9 mouse cellular contexts compared by ENCODE assay signal in the genomic region with DNA sequence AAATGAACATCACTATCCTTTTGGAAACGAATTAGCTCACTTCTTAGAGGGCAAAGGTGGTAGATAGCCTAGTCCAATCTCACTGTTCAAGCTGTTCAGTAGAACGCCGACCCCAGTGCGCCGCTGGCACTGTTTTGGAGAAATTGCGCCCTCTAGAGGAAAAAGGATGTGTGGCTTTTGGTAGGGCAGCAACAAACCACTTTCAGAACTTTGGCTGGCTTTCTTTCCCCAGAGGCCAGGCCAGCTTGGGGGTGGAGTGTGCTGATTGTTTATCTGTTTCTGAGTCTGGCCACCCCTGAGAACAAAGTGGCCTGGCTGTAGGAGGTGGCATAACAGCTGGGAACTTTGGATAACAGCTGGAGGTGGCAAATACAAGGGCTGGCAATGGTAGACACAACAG. TPM values are rescaled to one million over a fixed set of nuclear protein-coding genes. Genes with fewer than 3 reads are reported as not detected.
DNase-seq lines count a peak whose midpoint lies in the region; ATAC-seq lines count a peak whose summit lies in the region.
"Had no signal": no experiment of that assay in that cellular context is flagged by ENCODE, and none has a peak within 500 bp of the region (broad histone marks: within the 10 kb centered on the region; RNA-seq: fewer than 3 reads in every experiment).

No protein-coding gene starts in this region.

- H3K4me3 ChIP-seq in heart, embryonic 15.5 days: no peak overlapping the region
- H3K4me3 ChIP-seq: midbrain, embryonic 12.5 days had no signal

- H3K4me1 ChIP-seq in heart, embryonic 15.5 days (replicated peaks): peaks cover 7% of the 10 kb centered on the region

- 7% methylated on average over 6 of the region's 6 CpGs for WGBS in heart, embryonic 15.5 days

- H3K36me3 ChIP-seq in heart, embryonic 15.5 days: no peaks in the 10 kb centered on the region
- H3K36me3 ChIP-seq: midbrain, embryonic 12.5 days had no signal

- H3K27ac ChIP-seq in heart, embryonic 15.5 days: no peak overlapping the region
- H3K27ac ChIP-seq: midbrain, embryonic 12.5 days had no signal

- H3K9me3 ChIP-seq in heart, embryonic 15.5 days (replicated peaks): no peaks in the 10 kb centered on the region
- H3K9me3 ChIP-seq: midbrain, embryonic 12.5 days had no signal

- DNase-seq in cerebellum, adult 11 months: no peak
- peak; percentile 56 to 66 for DNase-seq in adrenal gland, postnatal 36 days
- DNase-seq in layer of hippocampus, postnatal 14 days (ENCODE audit: low spot score in 2 of 2): peak; percentile 72 to 85
- peak; percentile 63 to 77 for DNase-seq in spleen, postnatal 4 days (ENCODE audit: low spot score in 2 of 2)

- H3K4me2 ChIP-seq in heart, embryonic 15.5 days: peak overlapping the region; percentile 17; the same call in 1 of the 2 replicates
- H3K4me2 ChIP-seq: midbrain, embryonic 12.5 days had no signal

- no peak overlapping the region for H3K9ac ChIP-seq in heart, embryonic 15.5 days
- H3K9ac ChIP-seq: midbrain, embryonic 12.5 days had no signal

- H3K27me3 ChIP-seq in heart, embryonic 15.5 days: peaks cover 8% of the 10 kb centered on the region; the same call in 1 of the 2 replicates

- ATAC-seq in cerebellum, adult (ENCODE audit: insufficient number of reproducible peaks, low FRiP score, low TSS enrichment): 0 out of 2 replicates have a peak, but pooled peaks have one; percentile 49
- peak; percentile 77 for ATAC-seq in erythroblast, adult 5-6 weeks (replicated peaks; ENCODE audit: low FRiP score, poor library complexity, severe bottlenecking)
- ATAC-seq in heart, embryonic 15.5 days (replicated peaks; ENCODE audit: insufficient number of reproducible peaks, insufficient read depth, low FRiP score, low read depth): no peak; the same call in 1 of the 2 replicates
- peak; percentile 78 for ATAC-seq in megakaryocyte progenitor cell, adult 5-6 weeks (replicated peaks; ENCODE audit: poor library complexity)

RNA-seq across cellular contexts. Expression of a gene that starts 11.7 kb away (rescaled TPM):
- 10 to 100 TPM; 11.2 to 13.2 TPM for total RNA-seq in adrenal gland, postnatal 36 days (2021)
- total RNA-seq in erythroblast, adult 5-6 weeks (2015; ENCODE audit: low replicate concordance): 5.2 and 5.6 TPM in 2 replicates
- total RNA-seq in erythroblast, adult 5-6 weeks (2017; ENCODE audit: low replicate concordance): 5.3 and 8.1 TPM in 2 replicates
- 3.2 and 3.6 TPM in 2 replicates for polyA plus RNA-seq in heart, embryonic 15.5 days (2015; fragmentation: Nextera tagmentation; extraction: Ambion mirVana)
- 1 to 10 TPM; 8.9 to 9.5 TPM for total RNA-seq in layer of hippocampus, postnatal 14 days (2021)
- total RNA-seq in megakaryocyte progenitor cell, adult 5-6 weeks (2015): 14.7 and 16.2 TPM in 2 replicates
- 15.3 and 15.7 TPM in 2 replicates for total RNA-seq in megakaryocyte progenitor cell, adult 5-6 weeks (2017)

RNA-seq across cellular contexts. Expression of a gene that starts 23.7 kb away (rescaled TPM):
- under 1 TPM; 0.46 to 0.56 TPM for total RNA-seq in adrenal gland, postnatal 36 days (2021)
- 5.6 and 11.7 TPM in 2 replicates for total RNA-seq in erythroblast, adult 5-6 weeks (2015; ENCODE audit: low replicate concordance)
- total RNA-seq in erythroblast, adult 5-6 weeks (2017; ENCODE audit: low replicate concordance): 0.85 and 2.8 TPM in 2 replicates
- 0.03 and 0.06 TPM in 2 replicates for polyA plus RNA-seq in heart, embryonic 15.5 days (2015; fragmentation: Nextera tagmentation; extraction: Ambion mirVana)
- 100 to 1,000 TPM; 101 to 106 TPM for total RNA-seq in layer of hippocampus, postnatal 14 days (2021)
- total RNA-seq in megakaryocyte progenitor cell, adult 5-6 weeks (2015): 0.20 and 0.24 TPM in 2 replicates
- total RNA-seq in megakaryocyte progenitor cell, adult 5-6 weeks (2017): 0.04 and 0.14 TPM in 2 replicates

RNA-seq across cellular contexts. Expression of a gene that starts 35.6 kb away (rescaled TPM):
- under 1 TPM in 1 of 2 experiments, not detected in 1; 0.23 TPM for total RNA-seq in adrenal gland, postnatal 36 days (2021)
- not detected in 2 replicates for total RNA-seq in erythroblast, adult 5-6 weeks (2015; ENCODE audit: low replicate concordance)
- total RNA-seq in erythroblast, adult 5-6 weeks (2017; ENCODE audit: low replicate concordance): 2.1 TPM in 1 of 2 replicates, not detected in the other
- polyA plus RNA-seq in heart, embryonic 15.5 days (2015; fragmentation: Nextera tagmentation; extraction: Ambion mirVana): not detected in 2 replicates
- total RNA-seq in layer of hippocampus, postnatal 14 days (2021): 10 to 100 TPM; 37.4 to 50.1 TPM
- total RNA-seq in megakaryocyte progenitor cell, adult 5-6 weeks (2015): not detected in 2 replicates
- total RNA-seq in megakaryocyte progenitor cell, adult 5-6 weeks (2017): not detected in 2 replicates

Comparison
In these comparisons a context has a peak if more than half of its experiments do, and no peak if none do; other contexts are left out.
1. RNA of a gene that starts 23.7 kb away (total RNA-seq): 101 to 106 TPM in layer of hippocampus, postnatal 14 days; 0.85 to 11.7 TPM in erythroblast, adult 5-6 weeks, 0.46 to 0.56 TPM in adrenal gland, postnatal 36 days and 0.04 to 0.24 TPM in megakaryocyte progenitor cell, adult 5-6 weeks; every median in the first group is over 4 times any median in the second.
2. RNA of a gene that starts 35.6 kb away (total RNA-seq): 37.4 to 50.1 TPM in layer of hippocampus, postnatal 14 days; 2.1 TPM in erythroblast, adult 5-6 weeks, 0.23 TPM in adrenal gland, postnatal 36 days and not detected in megakaryocyte progenitor cell, adult 5-6 weeks; every median in the first group is over 10 times any median in the second.